Mouse (Mus musculus) liver, embryonic 11.5 days (tissue): ENCODE results near the gene Tram2. TPM values are rescaled to one million over a fixed set of nuclear protein-coding genes. Genes with fewer than 3 reads are reported as not detected.

Experiments used
- ATAC-seq: fragments of 200-750 bp; cut with Nextera tagmentation; replicated peaks from 2 replicates; pipeline ENCODE4 v1.8.0; 2017; ENCODE audit warnings: moderate number of reproducible peaks, mild to moderate bottlenecking, moderate TSS enrichment, moderate library complexity; ENCODE audit not compliant: low FRiP score
- DNase-seq: peaks from one replicate; pipeline ENCODE4 v3.0.0-alpha.2; 2017; ENCODE audit warnings: low spot score
- H3K27ac ChIP-seq: fragments of 300-500 bp; sonication (generic); 2 replicates; pipeline ENCODE4 v1.5.1; 2014; ENCODE audit warnings: mild to moderate bottlenecking, low read depth, low read length, control low read depth
- H3K27me3 ChIP-seq: fragments of 300-500 bp; sonication (generic); replicated peaks from 2 replicates; pipeline ENCODE4 v1.6.1; 2014; ENCODE audit warnings: low read length, mixed read lengths; ENCODE audit not compliant: control insufficient read depth, insufficient read depth
- H3K36me3 ChIP-seq: fragments of 300-500 bp; sonication (generic); 2 replicates; pipeline ENCODE4 v1.6.1; 2014; ENCODE audit warnings: mild to moderate bottlenecking, low read length, moderate library complexity, mixed read lengths; ENCODE audit not compliant: control insufficient read depth, insufficient read depth
- H3K4me1 ChIP-seq: fragments of 300-500 bp; sonication (generic); replicated peaks from 2 replicates; pipeline ENCODE4 v1.6.1; 2014; ENCODE audit warnings: low read length, mixed read lengths; ENCODE audit not compliant: control insufficient read depth, insufficient read depth
- H3K4me2 ChIP-seq: fragments of 300-500 bp; sonication (generic); 2 replicates; pipeline ENCODE4 v1.6.1; 2014; ENCODE audit warnings: mild to moderate bottlenecking, control low read depth, moderate library complexity
- H3K4me3 ChIP-seq: fragments of 300-500 bp; sonication (generic); 2 replicates; pipeline ENCODE4 v1.5.1; 2014; ENCODE audit warnings: low read depth, low read length, control low read depth
- H3K9ac ChIP-seq: fragments of 300-500 bp; sonication (generic); 2 replicates; pipeline ENCODE4 v1.6.1; 2014; ENCODE audit warnings: low read depth, low read length, control low read depth
- H3K9me3 ChIP-seq: fragments of 300-500 bp; sonication (generic); 2 replicates; pipeline ENCODE4 v1.6.1; 2016; ENCODE audit warnings: low read length, inconsistent platforms, mixed read lengths; ENCODE audit not compliant: control insufficient read depth
- WGBS: fragments of 180-500 bp; shearing (Covaris S2); extraction: QIAGEN DNeasy Blood & Tissue Kit; methylation state at CpG from one replicate; pipeline ENCODE4 v1.1.7; 2014; 5-methylcytosine and 5-hydroxymethylcytosine counted together
- polyA plus RNA-seq: library from polyadenylated mRNA; unstranded; fragments of >200 nt; fragmentation: Nextera tagmentation; extraction: Ambion mirVana; gene quantifications from 2 replicates; pipeline ENCODE4 v1.2.1, GENCODE M21; 2014

Tram2 gene
- polyA plus RNA-seq, 1 experiment from 2014 or later = 3.9 TPM

GRCm38 (mm10) chr1:20980553-20980952, 98.5 kb downstream of the Tram2 start:
- Histone ChIP-seq H3K27ac (no peak overlapping the region), H3K27me3 (no peaks in the 10 kb centered on the region), H3K4me3 (no peak overlapping the region), H3K4me2 (no peak overlapping the region), H3K9me3 (no peaks in the 10 kb centered on the region), H3K36me3 (no peaks in the 10 kb centered on the region), H3K4me1 (no peaks in the 10 kb centered on the region), H3K9ac (no peak overlapping the region)
- DNase-seq (no peak), ATAC-seq (no peak)
- 59% methylated on average over 1 of the region's 1 CpGs for WGBS

DNA sequence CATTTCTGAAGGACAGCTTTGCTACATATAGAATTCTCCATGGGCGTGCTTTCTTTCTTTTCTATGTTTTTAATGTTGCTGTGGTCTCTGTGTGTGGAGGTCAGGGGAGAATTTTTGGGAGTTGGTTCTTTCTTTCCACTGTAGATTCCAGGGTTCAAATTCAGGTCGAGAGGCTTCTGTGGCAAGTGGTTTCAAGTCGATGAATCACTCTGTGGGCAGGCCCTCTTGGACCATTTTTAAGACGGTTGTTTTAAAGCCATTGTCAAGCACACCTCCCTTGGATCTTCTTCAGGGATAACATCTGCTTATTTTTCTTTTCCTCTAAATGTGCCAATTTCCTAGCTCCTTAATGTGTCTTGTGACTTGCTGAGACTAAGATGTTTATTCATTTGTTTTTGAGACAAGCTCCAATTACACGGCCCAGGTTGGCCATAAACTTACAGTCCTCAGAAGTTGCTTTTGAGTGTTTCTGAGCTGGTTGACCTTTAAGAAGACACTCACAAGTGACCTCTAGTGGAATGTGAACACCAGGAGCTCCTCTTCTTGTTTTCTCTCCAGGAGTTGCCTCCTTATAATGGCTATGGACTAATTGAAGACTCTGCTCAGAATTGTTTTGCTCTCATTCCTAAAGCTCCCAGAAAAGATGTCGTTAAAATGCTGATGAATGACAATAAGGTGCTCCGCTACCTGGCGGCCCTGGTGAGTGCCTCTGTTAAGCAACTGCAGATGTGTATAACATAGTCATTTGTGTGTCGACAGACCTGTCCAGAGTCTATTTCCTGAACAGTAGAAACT, 104.5 kb downstream of the Tram2 start:
- Histone ChIP-seq H3K27me3 (no peaks in the 10 kb centered on the region), H3K4me1 (no peaks in the 10 kb centered on the region), H3K27ac (no peak overlapping the region), H3K4me3 (no peak overlapping the region), H3K9ac (no peak overlapping the region), H3K9me3 (no peaks in the 10 kb centered on the region), H3K4me2 (no peak overlapping the region), H3K36me3 (no peaks in the 10 kb centered on the region)
- 69% methylated on average over 9 of the region's 9 CpGs for WGBS
- ATAC-seq (no peak), DNase-seq (no peak)

- WGBS = 65% methylated on average over 6 of the region's 6 CpGs
- Histone ChIP-seq H3K27ac (no peak overlapping the region), H3K36me3 (no peaks in the 10 kb centered on the region), H3K27me3 (no peaks in the 10 kb centered on the region), H3K4me1 (no peaks in the 10 kb centered on the region), H3K9ac (no peak overlapping the region), H3K9me3 (no peaks in the 10 kb centered on the region), H3K4me3 (no peak overlapping the region), H3K4me2 (no peak overlapping the region)
- no peak for DNase-seq
- no peak for ATAC-seq
Observed at GRCm38 (mm10) chr1:20973389-20973788, 105.6 kb downstream of the Tram2 start.

DNA sequence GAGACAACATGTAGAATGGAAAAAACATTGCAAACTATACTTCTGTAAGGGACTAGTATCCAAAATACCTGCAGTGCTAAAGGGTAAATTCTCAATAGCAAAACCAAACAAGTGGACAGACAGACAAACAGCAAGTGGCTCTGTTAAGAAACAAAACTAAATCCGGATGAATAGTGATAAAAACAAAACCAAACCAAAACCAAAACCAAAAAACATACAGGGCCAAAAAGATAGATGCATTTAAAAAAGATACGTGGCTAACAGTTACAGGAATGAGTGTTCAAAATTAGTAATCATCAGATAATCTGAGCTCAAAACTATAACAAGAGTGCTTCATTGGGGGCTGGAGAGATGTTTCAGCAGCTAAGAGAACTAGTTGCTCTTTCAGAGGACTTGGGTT, 109.4 kb downstream of the Tram2 start:
- no peaks in the 10 kb centered on the region for H3K27me3 ChIP-seq
- H3K4me1 ChIP-seq = no peaks in the 10 kb centered on the region
- 72% methylated on average over 2 of the region's 2 CpGs for WGBS
- H3K9ac ChIP-seq = no peak overlapping the region
- no peaks in the 10 kb centered on the region for H3K9me3 ChIP-seq
- H3K4me3 ChIP-seq = no peak overlapping the region
- DNase-seq (no peak), ATAC-seq (no peak)
- H3K36me3 ChIP-seq = no peaks in the 10 kb centered on the region
- H3K4me2 ChIP-seq = no peak overlapping the region
- H3K27ac ChIP-seq = no peak overlapping the region

- H3K9me3 ChIP-seq = no peaks in the 10 kb centered on the region
Observed at GRCm38 (mm10) chr1:20954876-20955275, 124.2 kb downstream of the Tram2 start.

GRCm38 (mm10) chr1:20951799-20952198, 127.2 kb downstream of the Tram2 start:
- peak; percentile 40 for ATAC-seq
- Histone ChIP-seq H3K27me3 (no peaks in the 10 kb centered on the region), H3K4me1 (no peaks in the 10 kb centered on the region), H3K4me3 (peak overlapping the region; percentile 61), H3K9ac (0 out of 2 replicates have a peak overlapping the region, but pooled peaks have one; percentile 52), H3K4me2 (peak overlapping the region; percentile 85), H3K27ac (no peak overlapping the region), H3K36me3 (no peaks in the 10 kb centered on the region), H3K9me3 (no peaks in the 10 kb centered on the region)
- DNase-seq = no peak
- WGBS = 8% methylated on average over 16 of the region's 16 CpGs

More at GRCm38 (mm10) chr1:20954876-20955275, 124.2 kb downstream of the Tram2 start:
- no peak overlapping the region for H3K4me2 ChIP-seq
- no peak for ATAC-seq
- no peaks in the 10 kb centered on the region for H3K4me1 ChIP-seq
- H3K27me3 ChIP-seq = no peaks in the 10 kb centered on the region
- no peaks in the 10 kb centered on the region for H3K36me3 ChIP-seq
- H3K4me3 ChIP-seq = no peak overlapping the region
- H3K9ac ChIP-seq = no peak overlapping the region
- no peak overlapping the region for H3K27ac ChIP-seq
- WGBS = 73% methylated on average over 3 of the region's 3 CpGs
- no peak for DNase-seq

- Histone ChIP-seq H3K9me3 (no peaks in the 10 kb centered on the region), H3K9ac (peak within 1 kb of the TSS; percentile 52), H3K4me1 (no peaks in the 10 kb centered on the region), H3K4me3 (peak within 1 kb of the TSS; percentile 61), H3K36me3 (no peaks in the 10 kb centered on the region), H3K27me3 (no peaks in the 10 kb centered on the region), H3K4me2 (peak within 1 kb of the TSS; percentile 85), H3K27ac (no peak within 1 kb of the TSS; the same call in 1 of the 2 replicates)
- DNase-seq (peak; percentile 92), ATAC-seq (peak; percentile 94)
- under 1% methylated on average over 23 of the region's 23 CpGs for WGBS
Observed at GRCm38 (mm10) chr1:20951300-20951763, 127.7 kb downstream of the Tram2 start, which contains the start of gene Efhc1. Gene Efhc1 (plus strand): TSS chr1:20951626.
